Mouse (Mus musculus): ENCODE data around the gene Zdhhc25. TPM values are rescaled to one million over a fixed set of nuclear protein-coding genes. Genes with fewer than 3 reads are reported as not detected.

Zdhhc25 gene
- total RNA-seq, 2 experiments from 2014 or later = not detected

DNA sequence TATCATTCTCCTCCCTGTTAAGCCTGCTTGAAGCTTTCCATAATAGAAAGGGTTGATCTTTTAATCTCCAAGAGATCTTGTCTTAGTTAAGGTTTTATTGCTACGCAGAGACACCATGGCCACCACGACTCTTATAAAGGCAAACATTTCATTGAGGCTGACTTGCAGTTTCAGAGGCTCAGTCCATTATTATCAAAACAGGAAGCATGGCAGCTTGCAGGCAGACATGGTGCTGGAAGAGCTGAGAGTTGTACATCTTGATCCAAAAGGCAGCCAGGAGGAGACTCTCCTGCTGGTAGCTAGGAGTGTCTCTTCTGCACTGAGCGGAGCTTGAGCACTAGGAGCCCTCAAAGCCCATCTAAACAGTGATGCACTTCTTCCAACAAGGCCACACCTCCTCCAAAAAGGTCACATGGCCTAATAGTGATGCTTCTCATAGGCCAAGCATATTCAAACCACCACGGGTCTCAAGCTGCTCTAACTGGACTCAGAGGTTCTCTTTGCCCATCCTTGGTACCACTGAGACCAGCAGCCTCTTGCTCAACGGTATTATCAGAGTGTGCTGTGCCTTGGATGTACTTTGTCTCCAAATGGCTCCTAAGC is 26.9 kb downstream of the Zdhhc25 start:
- intact Hi-C loops (cut with DNase I) = no loop called here
- DNase-seq (ENCODE audit: low spot score) = no peak

DNA sequence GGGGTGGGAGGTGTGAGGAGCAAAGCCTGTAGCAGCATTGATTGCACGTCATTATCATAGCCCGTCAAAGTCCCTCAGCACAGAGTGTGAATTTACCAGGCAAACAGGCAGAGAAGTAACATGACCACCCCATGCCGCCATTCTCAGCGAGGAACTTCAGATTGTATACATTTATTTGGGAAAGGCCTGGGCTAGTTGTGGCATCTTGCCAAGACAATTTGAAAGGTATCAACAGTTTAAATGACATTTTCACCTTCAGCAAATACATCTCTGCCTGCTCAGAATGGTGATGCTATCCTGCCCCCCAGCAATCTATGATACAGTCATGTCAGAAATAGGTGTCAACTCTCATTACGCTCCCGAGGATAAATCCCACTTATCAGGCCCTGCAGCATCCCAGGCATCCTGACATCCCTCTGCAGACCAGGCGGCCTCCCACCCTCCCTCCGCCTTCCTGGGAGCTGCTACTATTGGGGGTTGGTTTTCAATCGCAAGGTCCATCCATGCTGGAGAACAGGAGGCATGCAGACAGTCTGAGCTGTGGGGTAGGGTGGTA is 28.8 kb downstream of the Zdhhc25 start:
- no peak for DNase-seq (ENCODE audit: low spot score)
- intact Hi-C loops (cut with DNase I) = no loop called here

DNA sequence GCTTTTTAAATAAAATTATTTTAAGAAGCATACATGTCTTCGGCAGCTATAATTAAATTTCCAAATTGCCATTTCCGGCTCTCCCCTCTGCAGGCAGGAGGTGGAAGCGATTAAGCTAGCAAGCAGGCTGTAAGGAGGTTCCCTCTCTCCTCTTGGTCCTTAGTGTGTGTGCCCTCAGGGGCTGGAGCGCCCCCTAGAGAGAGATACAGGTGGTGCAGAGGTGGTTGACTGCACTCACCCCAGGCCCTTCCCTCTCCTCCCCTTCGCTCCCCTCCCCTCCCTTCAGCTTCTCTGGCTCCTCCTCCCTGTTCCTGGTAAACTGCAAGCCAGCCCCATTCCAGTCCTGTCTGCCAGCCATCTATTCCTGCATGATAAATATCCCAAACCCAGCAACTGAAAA is 35.1 kb downstream of the Zdhhc25 start:
- intact Hi-C loops (cut with DNase I) = no loop called here
- DNase-seq (ENCODE audit: low spot score) = no peak

DNA sequence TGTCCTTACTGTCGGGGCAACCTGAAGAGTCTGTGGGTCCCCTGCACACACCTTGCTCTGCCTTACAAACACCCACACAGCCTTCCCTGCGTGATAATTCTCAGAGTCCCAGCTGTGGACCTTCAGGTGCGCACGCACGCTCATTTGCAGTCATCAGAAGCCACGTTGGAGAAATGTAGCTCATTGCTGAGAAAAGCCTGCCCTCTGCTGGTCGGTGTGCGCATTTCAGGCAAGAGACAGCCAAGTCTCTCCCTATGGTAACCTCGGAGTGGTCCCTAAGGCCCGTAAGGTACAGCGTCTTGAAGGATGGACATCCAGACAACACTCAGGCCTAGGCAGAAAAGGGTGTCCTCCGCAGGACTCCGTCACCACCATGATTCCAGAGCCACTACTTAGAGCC is 50.9 kb downstream of the Zdhhc25 start:
- DNase-seq (ENCODE audit: low spot score) = no peak
- intact Hi-C loops (cut with DNase I) = loop anchor here (10.0 kb wide), 1 partner anchor 1026 kb away; no protein-coding TSS in a partner anchor

Other genes starting within 250 kb of the Zdhhc25 start
- gene Brd1, start 133.9 kb downstream of the Zdhhc25 start, total RNA-seq (2021) = 10 to 100 TPM; 29.3 to 31.9 TPM
- 1 to 10 TPM; 8.1 to 8.8 TPM for gene Zbed4, start 151.4 kb downstream of the Zdhhc25 start, total RNA-seq (2021)
- gene Alg12, start 219.0 kb downstream of the Zdhhc25 start, total RNA-seq (2021) = 10 to 100 TPM; 10.7 TPM
- gene Creld2, start 219.3 kb downstream of the Zdhhc25 start, total RNA-seq (2021) = 10 to 100 TPM; 24.7 to 27.3 TPM